Mouse (Mus musculus): ENCODE measurements around the gene Ugt2b36. TPM values are rescaled to one million over a fixed set of nuclear protein-coding genes. Genes with fewer than 3 reads are reported as not detected.
"Not testable (repeated sequence)": the region's sequence is repeated elsewhere in the genome, so short reads cannot be mapped to it uniquely, and the experiment has no call there.

The Ugt2b36 gene
- not detected for polyA plus RNA-seq (2021)

GRCm38 (mm10) chr5:87092346-87093027 lies at the start of gene Ugt2b36:
TSS of gene Ugt2b36 (minus strand) at chr5:87092555.
- DNase-seq (ENCODE audit: low read depth, low spot score): no peak
- TF ChIP-seq CTCF (IDR thresholded peaks at IDR 0.05): no peak
- ATAC-seq: no peak
- ChIA-PET CTCF (no interaction called here), POLR2A (no interaction called here)
- in situ Hi-C loops (cut with MboI; ENCODE audit: low pct_unique_long_range_greater_than_20kb): no loop called here
- H3K27me3 ChIP-seq: no peaks in the 10 kb centered on the region

DNA sequence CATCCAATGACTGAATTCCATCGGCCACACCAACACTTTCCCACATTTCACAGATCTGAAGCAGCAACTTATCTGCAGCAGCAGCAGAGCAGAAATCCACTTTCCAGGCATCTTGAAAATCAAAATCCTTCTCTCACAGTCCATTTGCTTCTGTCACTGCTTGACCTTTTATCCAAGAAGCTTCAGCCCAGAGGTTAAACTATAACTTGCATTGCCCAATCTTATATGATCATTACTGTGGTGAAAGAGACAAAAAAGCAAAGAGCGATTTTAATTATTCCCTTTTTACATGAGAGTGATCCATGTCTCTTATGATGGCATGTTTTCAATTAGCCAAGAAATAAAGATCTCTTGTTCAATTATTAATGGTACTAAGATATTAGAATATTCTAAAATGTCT lies 47.8 kb upstream of the Ugt2b36 start, which contains the start of gene Ugt2b5:
Ugt2b5 (minus strand) TSS at position 123 of the 400 bp plus-strand sequence.
- H3K27me3 ChIP-seq; DNase-seq (ENCODE audit: low read depth, low spot score); POLR2A ChIA-PET; ATAC-seq; CTCF ChIA-PET: not testable (repeated sequence)
- in situ Hi-C loops (cut with MboI; ENCODE audit: low pct_unique_long_range_greater_than_20kb): loop anchor here (5.0 to 10.0 kb wide), 4 partner anchors 253 to 705 kb away; no protein-coding TSS in a partner anchor

DNA sequence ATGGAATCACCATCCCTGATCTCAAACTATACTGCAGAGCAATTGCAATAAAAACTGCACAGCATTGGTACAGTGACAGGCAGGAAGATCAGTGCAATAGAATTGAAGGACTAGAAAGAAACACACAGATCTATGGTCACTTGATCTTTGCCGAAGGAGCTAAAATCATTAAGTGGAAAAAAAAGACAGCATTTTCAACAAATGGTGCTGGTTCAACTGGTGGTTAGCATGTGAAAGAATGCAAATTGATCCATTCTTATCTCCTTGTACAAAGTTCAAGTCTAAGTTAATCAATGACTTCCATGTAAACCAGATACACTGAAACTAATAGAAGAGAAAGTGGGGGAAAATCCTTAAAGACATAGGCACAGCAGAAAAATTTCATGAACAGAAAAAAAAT lies 11.3 kb upstream of the Ugt2b36 start:
- DNase-seq (ENCODE audit: low read depth, low spot score); POLR2A ChIA-PET; ATAC-seq; in situ Hi-C loops (cut with MboI; ENCODE audit: low pct_unique_long_range_greater_than_20kb); CTCF ChIA-PET; H3K27me3 ChIP-seq: not testable (repeated sequence)

DNA sequence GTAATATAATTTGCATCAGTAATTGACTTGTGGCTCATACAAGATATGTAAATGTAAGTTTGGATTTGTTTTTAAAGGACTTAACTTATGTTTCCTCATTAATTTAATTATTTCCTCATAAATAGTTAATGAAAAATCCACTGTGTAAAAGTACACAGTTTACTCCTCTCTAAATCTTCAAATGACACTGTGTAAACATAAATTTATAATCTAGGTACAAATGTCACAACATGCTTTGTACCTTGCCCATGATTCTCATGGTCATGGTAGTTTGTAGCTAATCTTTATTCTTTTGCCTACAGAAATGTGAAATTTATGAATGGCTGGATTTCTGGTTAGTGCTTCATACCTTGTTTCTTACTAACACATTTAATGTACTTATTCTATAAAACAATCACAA lies 1.2 kb downstream of the Ugt2b36 start:
- ATAC-seq: no peak
- ChIA-PET POLR2A (no interaction called here), CTCF (no interaction called here)

GRCm38 (mm10) chr5:87089264-87089663 lies 3.1 kb downstream of the Ugt2b36 start:
- DNase-seq (ENCODE audit: low read depth, low spot score): no peak
- ChIA-PET POLR2A (no interaction called here), CTCF (no interaction called here)
- no peaks in the 10 kb centered on the region for H3K27me3 ChIP-seq
- in situ Hi-C loops (cut with MboI; ENCODE audit: low pct_unique_long_range_greater_than_20kb): no loop called here
- no peak for TF ChIP-seq CTCF (IDR thresholded peaks at IDR 0.05)
- ATAC-seq: no peak

More for the DNA sequence above, 1.2 kb downstream of the Ugt2b36 start:
- no peak for TF ChIP-seq CTCF (IDR thresholded peaks at IDR 0.05)
- no peaks in the 10 kb centered on the region for H3K27me3 ChIP-seq
- in situ Hi-C loops (cut with MboI; ENCODE audit: low pct_unique_long_range_greater_than_20kb): no loop called here
- no peak for DNase-seq (ENCODE audit: low read depth, low spot score)

DNA sequence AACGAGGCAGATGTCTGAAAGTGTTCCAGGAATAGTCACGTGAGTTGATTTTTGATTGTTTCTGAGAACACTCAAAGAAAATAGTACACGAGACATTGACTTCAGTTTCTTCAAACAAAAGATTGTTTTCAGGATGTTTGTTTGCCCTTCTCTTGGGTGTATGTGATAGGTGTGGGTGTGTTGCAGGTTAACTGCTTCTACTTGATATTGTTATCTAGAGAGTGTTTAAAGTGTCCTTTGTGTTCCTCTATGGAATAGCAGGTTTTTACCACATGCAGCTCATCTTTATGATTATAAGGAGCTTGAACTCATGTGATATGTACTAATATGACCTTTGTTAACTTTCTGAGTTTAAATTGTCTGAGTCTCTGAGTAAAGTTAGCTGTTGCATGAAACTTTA lies 6.1 kb downstream of the Ugt2b36 start:
- ChIA-PET POLR2A (no interaction called here), CTCF (no interaction called here)
- H3K27me3 ChIP-seq: no peaks in the 10 kb centered on the region
- ATAC-seq (no peak), DNase-seq (ENCODE audit: low read depth, low spot score) (no peak)
- in situ Hi-C loops (cut with MboI; ENCODE audit: low pct_unique_long_range_greater_than_20kb): no loop called here
- no peak for TF ChIP-seq CTCF (IDR thresholded peaks at IDR 0.05)

DNA sequence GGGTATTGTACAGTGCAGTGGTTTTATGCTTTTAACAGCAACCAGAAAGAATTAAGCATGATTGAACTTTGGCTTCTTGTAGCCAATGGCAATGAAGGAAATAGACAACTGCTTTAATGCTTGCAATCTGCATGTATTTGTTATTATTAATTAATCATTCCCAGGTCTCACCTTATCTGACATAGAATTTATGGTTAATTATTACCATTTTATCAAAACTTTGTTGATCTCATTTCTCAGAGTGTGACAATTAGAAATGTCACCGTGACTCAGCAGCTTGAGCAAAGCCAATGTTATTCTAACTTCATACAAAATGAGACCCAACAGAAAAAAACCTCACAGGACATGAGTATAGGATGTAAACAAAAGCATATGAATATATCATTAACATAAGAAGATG lies 61.7 kb downstream of the Ugt2b36 start:
- H3K27me3 ChIP-seq: no peaks in the 10 kb centered on the region
- no peak for TF ChIP-seq CTCF (IDR thresholded peaks at IDR 0.05)
- ATAC-seq: no peak
- in situ Hi-C loops (cut with MboI; ENCODE audit: low pct_unique_long_range_greater_than_20kb): no loop called here
- no peak for DNase-seq (ENCODE audit: low read depth, low spot score)
- ChIA-PET POLR2A (no interaction called here), CTCF (interaction anchor here (1.7 kb wide), 1 partner anchor 20 kb away, joined by 5 read pairs; no protein-coding TSS in a partner anchor)

DNA sequence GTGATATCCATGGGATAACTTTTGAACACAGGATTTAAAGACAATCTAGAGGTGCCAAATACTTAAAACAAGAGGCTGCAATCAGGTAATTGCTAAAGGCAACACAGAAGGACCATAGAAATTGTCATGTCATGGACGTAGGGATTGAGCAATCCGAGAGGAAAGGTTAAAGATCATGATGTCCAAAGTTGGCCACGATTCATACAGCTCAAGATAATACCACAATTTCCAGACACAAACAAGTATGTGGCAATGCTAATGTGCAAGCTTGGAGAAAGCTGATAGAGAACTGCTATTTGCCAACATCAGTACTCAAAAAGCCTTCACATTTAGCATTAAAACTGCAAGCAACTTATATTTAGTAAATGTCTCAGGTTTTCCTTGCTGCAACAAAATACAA lies 65.0 kb downstream of the Ugt2b36 start:
- H3K27me3 ChIP-seq: no peaks in the 10 kb centered on the region
- no peak for TF ChIP-seq CTCF (IDR thresholded peaks at IDR 0.05)
- in situ Hi-C loops (cut with MboI; ENCODE audit: low pct_unique_long_range_greater_than_20kb): no loop called here
- POLR2A ChIA-PET: no interaction called here
- CTCF ChIA-PET: no interaction called here
- ATAC-seq: no peak
- DNase-seq (ENCODE audit: low read depth, low spot score): no peak

Other genes starting within 250 kb of the Ugt2b36 start
- 0.23 TPM for gene Ugt2b34, start 185.6 kb downstream of the Ugt2b36 start, polyA plus RNA-seq (2021)
- not detected for gene Ugt2b1, start 166.0 kb downstream of the Ugt2b36 start, polyA plus RNA-seq (2021)
- gene Ugt2b35, start 91.7 kb downstream of the Ugt2b36 start, polyA plus RNA-seq (2021): not detected
- 4.1 TPM for gene Ugt2b5, start 47.8 kb upstream of the Ugt2b36 start, polyA plus RNA-seq (2021)
- 4.2 TPM for gene Ugt2b37, start 162.2 kb upstream of the Ugt2b36 start, polyA plus RNA-seq (2021)
- 0.08 TPM for gene Ugt2a3, start 244.6 kb upstream of the Ugt2b36 start, polyA plus RNA-seq (2021)

Data from Patski (cell line).